Mouse (Mus musculus) neutrophil, adult 5-6 weeks (primary cell): ENCODE data around the gene Vav2. TPM values are rescaled to one million over a fixed set of nuclear protein-coding genes. Genes with fewer than 3 reads are reported as not detected.

ENCODE experiments used
- ATAC-seq: fragments of 151-379, 151-347 bp; 2 replicates; pipeline ENCODE4 v1.8.0; 2017; ENCODE audit warnings: mild to moderate bottlenecking, moderate TSS enrichment; ENCODE audit not compliant: insufficient number of reproducible peaks, poor library complexity, low FRiP score, severe bottlenecking; ENCODE audit errors: extremely low read depth
- total RNA-seq: library from RNA; stranded (forward); fragments of 200-1000 nt; gene quantifications from 2 replicates; pipeline ENCODE4 v1.2.3, GENCODE M21; 2017

The Vav2 gene
- total RNA-seq, 1 experiment from 2014 or later: 38.4 TPM

DNA sequence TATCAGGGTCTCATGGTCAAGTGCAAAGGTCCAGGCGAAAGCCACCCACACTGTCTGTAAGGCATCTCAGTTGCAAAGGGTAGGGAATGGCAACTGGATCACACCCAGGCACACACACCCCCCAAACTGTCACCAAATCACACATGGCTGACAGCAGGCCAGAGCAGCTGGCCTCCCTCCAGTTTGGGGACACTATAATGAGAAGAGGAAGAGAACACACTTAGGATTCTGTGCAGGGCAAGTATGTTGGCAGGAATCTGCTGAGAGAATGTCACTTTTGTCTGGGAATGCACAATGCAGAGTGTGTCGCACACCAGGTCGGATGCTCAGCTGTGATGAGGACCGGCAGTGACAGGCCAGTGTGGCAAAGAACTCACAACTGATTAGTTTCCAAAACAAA is 92.0 kb downstream of the Vav2 start:
- no peak for ATAC-seq

GRCm38 (mm10) chr2:27331560-27331959 is 95.3 kb downstream of the Vav2 start:
- ATAC-seq: no peak

DNA sequence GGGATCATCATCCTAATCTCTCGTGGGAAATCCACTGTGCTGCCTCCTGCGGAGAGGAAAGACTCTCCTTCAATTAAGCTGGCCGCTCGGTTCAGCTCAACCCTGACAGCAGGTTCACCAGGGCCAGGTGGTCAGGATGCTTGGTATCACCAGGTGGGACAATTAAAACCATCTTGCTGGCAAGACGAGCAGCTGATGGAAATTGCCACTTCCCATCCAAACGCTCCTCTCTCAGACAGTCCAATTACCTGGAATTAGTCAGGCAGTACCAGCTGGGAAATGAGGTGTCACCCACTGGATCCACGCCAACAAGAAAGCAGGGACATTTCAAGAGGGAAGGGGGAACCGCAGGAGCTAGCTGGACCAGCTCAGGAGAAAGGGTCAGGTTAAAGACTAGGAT is 96.4 kb downstream of the Vav2 start:
- no peak for ATAC-seq

GRCm38 (mm10) chr2:27329386-27330060 is 97.3 kb downstream of the Vav2 start:
- no peak for ATAC-seq

DNA sequence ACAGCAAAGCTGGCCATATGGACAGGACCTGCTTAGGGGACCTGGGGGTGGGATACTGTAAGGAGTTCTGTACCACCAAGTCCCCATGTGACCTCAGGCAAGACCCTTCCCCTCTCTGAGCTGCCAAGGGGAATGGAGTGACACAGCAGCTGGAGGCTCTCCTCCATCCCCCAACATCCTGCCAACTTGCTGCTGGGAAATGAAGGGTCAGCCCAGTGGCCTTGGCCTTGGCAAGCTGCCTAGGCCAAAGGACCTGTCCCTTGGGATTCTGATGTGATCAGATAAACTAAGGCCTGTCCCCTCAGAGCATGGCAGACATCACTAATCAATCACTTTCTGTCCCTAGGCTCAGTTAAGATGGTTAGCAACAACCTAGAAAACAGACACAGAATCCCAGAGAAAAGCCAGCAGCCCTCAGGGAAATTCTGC is 98.2 kb downstream of the Vav2 start:
- no peak for ATAC-seq

- ATAC-seq: no peak
Measured at GRCm38 (mm10) chr2:27327886-27328285, 98.9 kb downstream of the Vav2 start.

DNA sequence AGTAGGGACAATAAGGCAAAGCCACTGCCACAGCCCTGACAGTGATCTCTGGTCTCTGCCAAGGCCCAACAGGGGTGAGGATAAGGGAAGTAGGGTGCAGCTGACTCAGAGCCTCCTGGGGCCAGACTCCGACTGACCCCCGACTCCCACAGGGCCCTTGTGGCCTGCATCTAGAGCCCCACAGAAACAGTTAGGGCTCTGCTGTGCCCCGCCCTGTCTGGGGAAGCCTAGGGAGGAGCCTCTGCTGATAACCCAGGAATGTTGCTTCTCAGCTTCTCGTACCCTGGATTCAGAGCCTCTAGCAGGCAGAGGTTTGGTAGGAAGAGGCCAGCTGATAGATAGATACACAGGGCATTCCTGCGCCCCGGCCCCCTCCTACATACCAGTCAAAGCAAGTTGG is 99.8 kb downstream of the Vav2 start:
- ATAC-seq: no peak; the same call in 1 of the 2 replicates

- ATAC-seq: no peak
Measured at GRCm38 (mm10) chr2:27326357-27326756, 100.5 kb downstream of the Vav2 start.

GRCm38 (mm10) chr2:27324690-27325089 is 102.1 kb downstream of the Vav2 start:
- ATAC-seq: no peak

DNA sequence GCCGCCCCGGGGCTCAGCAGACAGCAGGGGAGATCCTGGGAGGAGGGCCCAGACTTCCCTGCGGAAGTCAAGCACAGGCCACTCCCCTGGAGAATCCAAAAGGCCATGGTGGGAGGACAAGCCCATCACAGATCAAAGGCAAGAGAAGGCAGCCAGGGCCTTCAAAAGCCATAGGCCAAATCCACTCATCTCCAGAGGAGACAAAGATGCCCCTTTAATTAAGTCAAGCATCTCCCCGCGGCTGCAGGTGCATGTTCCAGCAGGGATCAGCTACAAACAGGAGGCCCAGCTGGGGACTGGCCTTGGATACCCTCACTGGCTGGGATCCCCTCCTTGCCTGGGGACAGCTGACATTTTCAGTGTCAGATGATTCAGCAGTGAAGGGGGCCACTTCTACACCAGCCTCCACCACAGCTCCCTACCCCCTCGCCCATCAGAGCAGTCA is 105.4 kb downstream of the Vav2 start:
- no peak for ATAC-seq

DNA sequence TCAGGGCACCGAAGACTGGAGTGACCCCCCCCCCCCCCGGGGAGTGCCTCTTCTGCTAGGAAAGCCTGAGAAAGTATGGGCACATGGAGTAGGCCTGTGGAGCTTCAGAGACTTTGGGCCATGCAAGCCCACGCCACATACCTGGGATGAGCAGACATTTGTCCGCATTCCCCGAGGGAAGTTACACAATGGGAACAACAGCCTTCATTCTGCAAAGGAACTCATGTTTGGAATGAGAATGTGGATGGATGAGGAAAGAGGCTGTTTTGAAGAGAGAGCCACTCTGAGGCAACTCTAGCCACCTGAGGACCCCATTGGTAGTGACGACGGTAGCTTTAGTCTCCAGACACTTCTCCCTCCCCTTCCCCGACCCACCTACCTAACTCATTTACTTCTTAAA is 106.0 kb downstream of the Vav2 start:
- ATAC-seq: no peak

DNA sequence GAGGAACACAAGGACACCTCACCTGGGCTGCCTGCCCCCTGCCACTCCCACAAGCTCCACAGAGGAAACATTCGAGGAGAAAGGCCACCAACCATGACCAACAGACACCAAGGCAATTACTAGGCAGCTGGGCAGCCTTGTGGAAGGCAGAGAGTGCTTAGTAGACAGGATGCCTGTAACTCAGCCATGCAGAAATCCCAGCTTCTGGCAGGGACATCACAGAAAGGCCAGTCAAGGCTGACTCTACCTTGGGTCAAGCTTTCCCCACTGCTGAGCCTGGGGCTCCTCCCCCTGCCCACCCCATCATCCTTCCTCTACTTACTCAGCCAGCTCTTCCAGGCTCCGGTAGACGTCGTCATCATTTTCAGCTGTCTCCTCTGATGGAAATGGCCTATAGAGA is 108.2 kb downstream of the Vav2 start:
- peak; percentile 27; the same call in 1 of the 2 replicates for ATAC-seq

DNA sequence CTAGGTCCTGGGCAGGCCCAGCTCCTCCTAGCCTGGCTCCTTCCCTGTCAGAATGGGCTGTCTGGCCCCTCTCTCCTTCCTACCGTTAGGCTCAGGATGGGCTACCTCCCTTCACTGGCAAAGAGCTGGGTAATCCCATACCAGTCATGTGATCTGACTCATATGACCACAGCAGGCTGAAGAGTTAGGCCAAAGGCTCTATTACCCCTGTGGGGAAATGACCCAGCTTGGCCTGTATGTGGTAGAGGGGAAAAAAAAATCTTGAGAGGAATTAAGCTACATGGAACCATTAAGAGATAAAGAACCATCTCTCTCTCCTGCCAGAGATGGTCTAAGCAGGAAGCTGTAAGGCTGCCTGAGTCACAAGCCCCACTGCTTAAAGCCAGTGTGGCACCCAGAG is 108.6 kb downstream of the Vav2 start:
- no peak for ATAC-seq

GRCm38 (mm10) chr2:27316167-27316566 is 110.7 kb downstream of the Vav2 start:
- ATAC-seq: no peak

DNA sequence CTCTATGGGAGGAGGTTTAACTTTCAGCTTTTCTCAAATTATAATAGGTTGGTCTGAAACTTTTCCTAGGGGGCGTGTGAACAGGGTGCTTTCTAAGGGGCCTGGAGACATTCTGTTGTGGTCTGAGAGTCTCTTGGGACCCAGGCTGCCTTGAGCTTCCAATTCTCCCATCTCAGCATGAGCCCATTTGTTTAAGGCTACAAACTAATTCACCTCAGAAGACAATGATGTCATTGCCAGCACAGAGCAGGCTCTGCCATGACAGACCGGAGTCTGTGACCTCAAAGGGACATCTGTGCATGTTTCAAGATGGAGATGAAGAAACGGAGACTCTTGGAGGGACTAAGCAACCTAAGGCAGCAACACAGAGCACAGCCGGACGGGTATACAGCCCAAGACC is 112.6 kb downstream of the Vav2 start:
- no peak for ATAC-seq

DNA sequence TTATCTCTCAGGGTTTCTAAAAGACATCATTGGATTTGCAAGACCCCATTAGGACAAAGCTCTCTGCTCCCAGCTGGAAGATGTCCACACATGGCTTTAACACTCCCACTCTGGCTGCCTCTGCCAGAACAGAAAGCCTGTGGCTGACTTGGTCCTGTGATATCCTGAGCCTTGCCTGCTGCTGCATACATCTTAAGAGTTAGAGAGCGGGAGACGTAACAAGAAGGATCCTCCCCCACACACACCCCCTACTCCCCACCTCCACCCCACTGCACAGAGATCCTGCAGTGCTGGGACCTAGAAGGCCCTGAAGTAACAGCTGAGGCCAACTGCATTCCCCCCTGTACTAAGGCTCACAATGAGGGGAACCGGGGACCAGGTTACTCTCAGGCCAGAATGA is 114.3 kb downstream of the Vav2 start:
- ATAC-seq: no peak

GRCm38 (mm10) chr2:27311606-27312005 is 115.2 kb downstream of the Vav2 start:
- ATAC-seq: peak; percentile 86

- ATAC-seq: no peak
Measured at GRCm38 (mm10) chr2:27310908-27311307, 115.9 kb downstream of the Vav2 start.

GRCm38 (mm10) chr2:27310221-27310620 is 116.6 kb downstream of the Vav2 start:
- no peak for ATAC-seq

- ATAC-seq: no peak
Measured at GRCm38 (mm10) chr2:27306628-27307027, 120.2 kb downstream of the Vav2 start.

GRCm38 (mm10) chr2:27304741-27305140 is 122.1 kb downstream of the Vav2 start:
- ATAC-seq: no peak
